Mouse (Mus musculus): Measurements from ENCODE around the gene Gm37240. TPM values are rescaled to one million over a fixed set of nuclear protein-coding genes. Genes with fewer than 3 reads are reported as not detected.

Gene Gm37240
- polyA plus RNA-seq, 1 experiment from 2014 or later: 3.3 TPM

DNA sequence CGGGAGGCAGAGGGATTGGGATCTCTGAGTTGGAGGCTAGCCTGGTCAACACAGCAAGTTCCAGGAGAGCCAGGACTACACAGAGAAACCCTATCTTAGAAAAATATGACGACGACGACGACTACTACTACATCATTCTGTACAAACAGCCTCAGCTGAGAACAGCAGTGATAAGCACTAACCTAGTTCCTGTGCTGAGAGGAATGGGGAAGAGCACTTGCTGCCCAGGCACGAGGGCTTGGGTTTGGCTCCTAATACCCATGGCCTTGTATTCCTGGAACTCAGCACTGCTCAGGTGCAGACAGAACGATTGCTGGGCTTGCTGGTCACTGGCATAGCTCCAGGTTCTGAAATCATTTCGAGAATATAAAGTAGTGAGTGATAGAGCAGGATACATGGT lies 1178.2 kb downstream of the Gm37240 start:
- ATAC-seq: no peak
- no peaks in the 10 kb centered on the region for H3K27me3 ChIP-seq (replicated peaks; ENCODE audit: control insufficient read depth, insufficient read depth, low read length)
- H3K27ac ChIP-seq (ENCODE audit: low read depth, low read length): no peak overlapping the region
- no peak overlapping the region for H3K4me2 ChIP-seq (replicated peaks; ENCODE audit: low read depth)
- H3K36me3 ChIP-seq (ENCODE audit: control insufficient read depth, insufficient read depth): no peaks in the 10 kb centered on the region
- 71% methylated on average over 8 of the region's 8 CpGs for WGBS
- H3K4me1 ChIP-seq (replicated peaks; ENCODE audit: control insufficient read depth, insufficient read depth, low read length): no peaks in the 10 kb centered on the region
- H3K9me3 ChIP-seq (ENCODE audit: control insufficient read depth): no peaks in the 10 kb centered on the region
- no peak for TF ChIP-seq CTCF (IDR thresholded peaks at IDR 0.05; ENCODE audit: low read depth)
- no peak overlapping the region for H3K9ac ChIP-seq (ENCODE audit: low read depth, low read length)
- H3K4me3 ChIP-seq (ENCODE audit: low read depth, low read length): no peak overlapping the region

- no peaks in the 10 kb centered on the region for H3K4me1 ChIP-seq (replicated peaks; ENCODE audit: control insufficient read depth, insufficient read depth, low read length)
- no peaks in the 10 kb centered on the region for H3K9me3 ChIP-seq (ENCODE audit: control insufficient read depth)
- no peak overlapping the region for H3K9ac ChIP-seq (ENCODE audit: low read depth, low read length)
- no peak for TF ChIP-seq CTCF (IDR thresholded peaks at IDR 0.05; ENCODE audit: low read depth)
- no peak overlapping the region for H3K27ac ChIP-seq (ENCODE audit: low read depth, low read length)
- H3K4me2 ChIP-seq (replicated peaks; ENCODE audit: low read depth): no peak overlapping the region
- no peak overlapping the region for H3K4me3 ChIP-seq (ENCODE audit: low read depth, low read length)
- H3K27me3 ChIP-seq (replicated peaks; ENCODE audit: control insufficient read depth, insufficient read depth, low read length): no peaks in the 10 kb centered on the region
- 84% methylated on average over 10 of the region's 10 CpGs for WGBS
- no peaks in the 10 kb centered on the region for H3K36me3 ChIP-seq (ENCODE audit: control insufficient read depth, insufficient read depth)
- no peak for ATAC-seq
Measured at GRCm38 (mm10) chr3:84708469-84708868, 1178.8 kb downstream of the Gm37240 start.

DNA sequence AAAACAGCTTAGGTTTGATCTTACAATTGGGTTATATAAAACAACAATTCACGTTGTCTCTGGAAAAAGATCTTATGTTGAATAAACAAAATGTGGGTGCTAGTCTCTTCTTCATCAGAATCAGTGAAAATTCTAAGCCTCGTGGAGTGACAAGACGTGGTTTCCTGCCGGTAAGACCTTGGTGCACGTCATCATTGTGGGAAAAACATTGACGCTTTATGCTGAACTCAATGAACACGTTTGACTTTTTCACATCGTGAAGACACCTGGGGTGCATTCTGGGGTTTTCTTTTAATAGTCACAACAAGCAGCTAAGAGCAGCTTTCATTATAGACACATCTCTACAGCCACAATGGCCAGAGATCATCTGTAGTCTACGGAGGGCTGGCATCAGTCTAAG lies 1182.1 kb downstream of the Gm37240 start:
- ATAC-seq: no peak
- WGBS: 91% methylated on average over 9 of the region's 9 CpGs
- Histone ChIP-seq H3K9ac (ENCODE audit: low read depth, low read length) (no peak overlapping the region), H3K27ac (ENCODE audit: low read depth, low read length) (no peak overlapping the region), H3K4me3 (ENCODE audit: low read depth, low read length) (no peak overlapping the region), H3K4me2 (replicated peaks; ENCODE audit: low read depth) (no peak overlapping the region), H3K36me3 (ENCODE audit: control insufficient read depth, insufficient read depth) (no peaks in the 10 kb centered on the region), H3K27me3 (replicated peaks; ENCODE audit: control insufficient read depth, insufficient read depth, low read length) (no peaks in the 10 kb centered on the region), H3K9me3 (ENCODE audit: control insufficient read depth) (no peaks in the 10 kb centered on the region), H3K4me1 (replicated peaks; ENCODE audit: control insufficient read depth, insufficient read depth, low read length) (no peaks in the 10 kb centered on the region)
- TF ChIP-seq CTCF (IDR thresholded peaks at IDR 0.05; ENCODE audit: low read depth): no peak

DNA sequence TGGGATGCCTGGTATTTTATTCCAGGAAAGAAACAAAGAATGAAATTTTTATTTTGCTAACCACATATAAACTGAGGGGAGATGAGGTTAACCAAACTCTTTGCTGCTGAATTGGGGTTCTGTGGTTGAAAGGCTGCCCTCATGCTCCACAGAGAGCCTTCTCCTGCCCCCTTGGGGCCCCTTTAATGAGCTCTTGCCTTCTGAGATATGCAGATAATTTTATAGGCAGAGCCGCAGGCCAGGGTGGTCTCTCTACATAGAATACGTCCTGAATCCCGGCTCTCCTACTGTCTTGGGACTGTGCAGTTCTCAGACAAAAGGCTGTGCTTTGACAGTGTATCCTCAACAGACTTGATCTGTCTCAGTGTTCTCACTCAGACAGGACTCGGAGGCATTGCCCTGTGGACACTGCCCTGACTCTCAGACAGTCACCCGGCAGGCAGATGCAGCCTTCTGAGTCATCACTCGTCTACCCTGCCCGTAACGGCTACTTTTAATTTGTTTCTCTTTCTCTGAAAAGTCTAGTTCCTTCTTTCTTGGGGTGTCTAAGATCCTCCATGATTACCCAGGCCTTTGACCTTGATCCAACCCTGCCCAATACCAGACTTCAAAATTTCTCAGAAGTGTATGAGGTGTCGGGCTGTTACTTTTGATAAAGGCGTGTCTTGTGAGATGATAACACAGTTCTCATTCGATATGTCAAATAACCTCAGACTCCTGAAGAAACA lies 1184.1 kb downstream of the Gm37240 start:
- H3K9ac ChIP-seq (ENCODE audit: low read depth, low read length): no peak overlapping the region
- ATAC-seq: no peak
- H3K4me2 ChIP-seq (replicated peaks; ENCODE audit: low read depth): no peak overlapping the region
- no peaks in the 10 kb centered on the region for H3K4me1 ChIP-seq (replicated peaks; ENCODE audit: control insufficient read depth, insufficient read depth, low read length)
- no peaks in the 10 kb centered on the region for H3K9me3 ChIP-seq (ENCODE audit: control insufficient read depth)
- H3K27ac ChIP-seq (ENCODE audit: low read depth, low read length): no peak overlapping the region
- H3K4me3 ChIP-seq (ENCODE audit: low read depth, low read length): no peak overlapping the region
- no peaks in the 10 kb centered on the region for H3K27me3 ChIP-seq (replicated peaks; ENCODE audit: control insufficient read depth, insufficient read depth, low read length)
- no peaks in the 10 kb centered on the region for H3K36me3 ChIP-seq (ENCODE audit: control insufficient read depth, insufficient read depth)
- TF ChIP-seq CTCF (IDR thresholded peaks at IDR 0.05; ENCODE audit: low read depth): no peak
- 66% methylated on average over 11 of the region's 11 CpGs for WGBS

DNA sequence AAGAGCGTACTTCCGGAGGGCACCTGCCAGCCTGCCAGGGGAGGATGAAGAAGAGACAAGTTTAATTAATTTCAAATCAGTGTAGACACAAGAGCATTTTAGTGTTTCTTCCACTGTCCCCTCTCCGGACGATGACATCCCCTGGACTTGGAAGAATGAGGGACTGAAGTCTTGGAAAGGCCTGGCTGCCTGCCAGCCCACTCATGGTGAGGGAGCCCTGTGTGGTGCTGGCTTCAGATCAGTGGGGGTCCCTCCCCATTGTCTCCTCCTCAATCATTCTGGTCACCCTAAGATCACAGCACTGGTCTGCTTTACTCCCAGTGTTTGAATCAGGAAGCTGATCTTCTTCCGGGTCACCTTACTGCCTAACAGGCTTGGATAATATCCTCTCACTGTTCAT lies 1185.4 kb downstream of the Gm37240 start:
- Histone ChIP-seq H3K4me3 (ENCODE audit: low read depth, low read length) (no peak overlapping the region), H3K36me3 (ENCODE audit: control insufficient read depth, insufficient read depth) (no peaks in the 10 kb centered on the region), H3K9me3 (ENCODE audit: control insufficient read depth) (no peaks in the 10 kb centered on the region), H3K27me3 (replicated peaks; ENCODE audit: control insufficient read depth, insufficient read depth, low read length) (no peaks in the 10 kb centered on the region), H3K4me1 (replicated peaks; ENCODE audit: control insufficient read depth, insufficient read depth, low read length) (no peaks in the 10 kb centered on the region), H3K4me2 (replicated peaks; ENCODE audit: low read depth) (no peak overlapping the region), H3K9ac (ENCODE audit: low read depth, low read length) (no peak overlapping the region), H3K27ac (ENCODE audit: low read depth, low read length) (no peak overlapping the region)
- no peak for ATAC-seq
- no peak for TF ChIP-seq CTCF (IDR thresholded peaks at IDR 0.05; ENCODE audit: low read depth)
- 82% methylated on average over 5 of the region's 5 CpGs for WGBS

- Histone ChIP-seq H3K4me1 (replicated peaks; ENCODE audit: control insufficient read depth, insufficient read depth, low read length) (no peaks in the 10 kb centered on the region), H3K4me3 (ENCODE audit: low read depth, low read length) (no peak overlapping the region), H3K27ac (ENCODE audit: low read depth, low read length) (no peak overlapping the region), H3K4me2 (replicated peaks; ENCODE audit: low read depth) (no peak overlapping the region), H3K27me3 (replicated peaks; ENCODE audit: control insufficient read depth, insufficient read depth, low read length) (no peaks in the 10 kb centered on the region), H3K36me3 (ENCODE audit: control insufficient read depth, insufficient read depth) (no peaks in the 10 kb centered on the region), H3K9me3 (ENCODE audit: control insufficient read depth) (no peaks in the 10 kb centered on the region), H3K9ac (ENCODE audit: low read depth, low read length) (no peak overlapping the region)
- WGBS: 84% methylated on average over 2 of the region's 2 CpGs
- TF ChIP-seq CTCF (IDR thresholded peaks at IDR 0.05; ENCODE audit: low read depth): no peak
- ATAC-seq: no peak
Measured at GRCm38 (mm10) chr3:84701509-84701908, 1185.8 kb downstream of the Gm37240 start.

Data from intestine, postnatal 0 days (tissue).